Mouse (Mus musculus) large intestine, adult 2 months (tissue): ENCODE results near the gene Pitpnm3. TPM values are rescaled to one million over a fixed set of nuclear protein-coding genes. Genes with fewer than 3 reads are reported as not detected.
"Not testable (repeated sequence)": the region's sequence is repeated elsewhere in the genome, so short reads cannot be mapped to it uniquely, and the experiment has no call there.

Experiments
- DNase-seq: peaks from one replicate; pipeline ENCODE4 v3.0.0-alpha.2; 2012; ENCODE audit warnings: low read depth, low spot score
- WGBS: fragments of 180-500 bp; shearing (Covaris S2); methylation state at CpG from one replicate; pipeline ENCODE4 v1.1.7; 2018; 5-methylcytosine and 5-hydroxymethylcytosine counted together
- polyA plus RNA-seq: library from polyadenylated mRNA; depleted of rRNA; stranded (reverse); fragments of >200 nt; gene quantifications from 2 replicates; pipeline ENCODE4 v1.2.3, GENCODE M21; 2012; rRNA removed

Gene Pitpnm3
- 2.7 and 3.8 TPM in 2 replicates for polyA plus RNA-seq

- WGBS, result 1% methylated on average over 83 of the region's 107 CpGs
- no peak for DNase-seq
Observed at GRCm38 (mm10) chr11:72135383-72136158, at the start of gene Pitpnm3. TSS of gene Pitpnm3 (minus strand) at chr11:72135778.

GRCm38 (mm10) chr11:72184252-72184651 is 48.7 kb upstream of the Pitpnm3 start:
- DNase-seq, result no peak
- WGBS, result 72% methylated on average over 4 of the region's 4 CpGs

GRCm38 (mm10) chr11:72181136-72181535 is 45.6 kb upstream of the Pitpnm3 start:
- 84% methylated on average over 4 of the region's 4 CpGs for WGBS
- no peak for DNase-seq

GRCm38 (mm10) chr11:72180556-72180955 is 45.0 kb upstream of the Pitpnm3 start:
- 90% methylated on average over 5 of the region's 5 CpGs for WGBS
- DNase-seq, result no peak

GRCm38 (mm10) chr11:72176553-72176952 is 41.0 kb upstream of the Pitpnm3 start:
- DNase-seq, result no peak
- WGBS, result 85% methylated on average over 3 of the region's 3 CpGs

GRCm38 (mm10) chr11:72175966-72176365 is 40.4 kb upstream of the Pitpnm3 start:
- DNase-seq, result no peak
- 87% methylated on average over 5 of the region's 5 CpGs for WGBS

- WGBS, result 93% methylated on average over 6 of the region's 6 CpGs
- no peak for DNase-seq
Observed at GRCm38 (mm10) chr11:72174721-72175120, 39.1 kb upstream of the Pitpnm3 start.

- no peak for DNase-seq
- 92% methylated on average over 5 of the region's 5 CpGs for WGBS
Observed at GRCm38 (mm10) chr11:72173506-72173905, 37.9 kb upstream of the Pitpnm3 start.

- not testable (repeated sequence) for DNase-seq
- 83% methylated on average over 4 of the region's 4 CpGs for WGBS
Observed at GRCm38 (mm10) chr11:72171906-72172305, 36.3 kb upstream of the Pitpnm3 start.

- 87% methylated on average over 4 of the region's 4 CpGs for WGBS
- no peak for DNase-seq
Observed at GRCm38 (mm10) chr11:72169871-72170270, 34.3 kb upstream of the Pitpnm3 start.

- no peak for DNase-seq
- WGBS, result 91% methylated on average over 2 of the region's 2 CpGs
Observed at GRCm38 (mm10) chr11:72163198-72163597, 27.6 kb upstream of the Pitpnm3 start.

GRCm38 (mm10) chr11:72156624-72157023 is 21.0 kb upstream of the Pitpnm3 start:
- WGBS, result 66% methylated on average over 2 of the region's 2 CpGs

GRCm38 (mm10) chr11:72155981-72156428 is 20.4 kb upstream of the Pitpnm3 start:
- no peak for DNase-seq
- 78% methylated on average over 4 of the region's 4 CpGs for WGBS

More at GRCm38 (mm10) chr11:72156624-72157023, 21.0 kb upstream of the Pitpnm3 start:
- no peak for DNase-seq

GRCm38 (mm10) chr11:72155186-72155980 is 19.8 kb upstream of the Pitpnm3 start:
- WGBS, result 78% methylated on average over 11 of the region's 11 CpGs
- DNase-seq, result no peak

GRCm38 (mm10) chr11:72153122-72153862 is 17.7 kb upstream of the Pitpnm3 start:
- 83% methylated on average over 12 of the region's 12 CpGs for WGBS
- DNase-seq, result no peak

- 75% methylated on average over 2 of the region's 2 CpGs for WGBS
- DNase-seq, result no peak
Observed at GRCm38 (mm10) chr11:72151120-72151519, 15.5 kb upstream of the Pitpnm3 start.

GRCm38 (mm10) chr11:72147910-72148309 is 12.3 kb upstream of the Pitpnm3 start:
- no peak for DNase-seq
- WGBS, result 80% methylated on average over 3 of the region's 3 CpGs

- WGBS, result 29% methylated on average over 1 of the region's 1 CpGs
Observed at GRCm38 (mm10) chr11:72145877-72146248, 10.3 kb upstream of the Pitpnm3 start.

GRCm38 (mm10) chr11:72145182-72145876 is 9.8 kb upstream of the Pitpnm3 start:
- 8% methylated on average over 2 of the region's 2 CpGs for WGBS
- DNase-seq, result no peak

More at GRCm38 (mm10) chr11:72145877-72146248, 10.3 kb upstream of the Pitpnm3 start:
- no peak for DNase-seq
